Mouse (Mus musculus) spleen, postnatal 36 days (tissue): ENCODE results near the gene Kif22.

Experiments
- DNase-seq, 2 experiments: peaks; one replicate each; pipeline ENCODE4 v3.0.0; 2022; ENCODE audit warnings: low spot score in 2 of 2, mixed read lengths in 1 of 2

The Kif22 gene

DNA sequence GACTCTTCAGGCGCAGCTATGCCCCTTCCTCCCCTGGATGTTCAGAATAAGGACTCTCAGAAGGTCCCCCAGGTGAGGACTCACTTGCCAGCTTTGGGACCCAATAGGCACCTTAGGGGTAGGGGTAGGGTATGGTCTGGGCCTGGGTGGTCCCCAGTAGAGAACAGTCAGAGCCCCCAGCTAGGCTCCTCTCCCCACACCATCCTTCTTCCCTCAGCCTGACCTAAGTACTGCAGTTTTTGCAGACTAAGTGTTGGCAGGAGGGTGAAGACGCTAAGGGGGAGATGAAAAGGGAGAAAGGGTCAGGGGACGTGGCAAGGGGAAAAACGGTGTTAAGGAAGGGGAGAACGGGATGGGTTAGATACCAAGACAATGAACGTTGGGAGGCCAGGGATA, 24.3 kb downstream of the Kif22 start:
- DNase-seq: no peak

DNA sequence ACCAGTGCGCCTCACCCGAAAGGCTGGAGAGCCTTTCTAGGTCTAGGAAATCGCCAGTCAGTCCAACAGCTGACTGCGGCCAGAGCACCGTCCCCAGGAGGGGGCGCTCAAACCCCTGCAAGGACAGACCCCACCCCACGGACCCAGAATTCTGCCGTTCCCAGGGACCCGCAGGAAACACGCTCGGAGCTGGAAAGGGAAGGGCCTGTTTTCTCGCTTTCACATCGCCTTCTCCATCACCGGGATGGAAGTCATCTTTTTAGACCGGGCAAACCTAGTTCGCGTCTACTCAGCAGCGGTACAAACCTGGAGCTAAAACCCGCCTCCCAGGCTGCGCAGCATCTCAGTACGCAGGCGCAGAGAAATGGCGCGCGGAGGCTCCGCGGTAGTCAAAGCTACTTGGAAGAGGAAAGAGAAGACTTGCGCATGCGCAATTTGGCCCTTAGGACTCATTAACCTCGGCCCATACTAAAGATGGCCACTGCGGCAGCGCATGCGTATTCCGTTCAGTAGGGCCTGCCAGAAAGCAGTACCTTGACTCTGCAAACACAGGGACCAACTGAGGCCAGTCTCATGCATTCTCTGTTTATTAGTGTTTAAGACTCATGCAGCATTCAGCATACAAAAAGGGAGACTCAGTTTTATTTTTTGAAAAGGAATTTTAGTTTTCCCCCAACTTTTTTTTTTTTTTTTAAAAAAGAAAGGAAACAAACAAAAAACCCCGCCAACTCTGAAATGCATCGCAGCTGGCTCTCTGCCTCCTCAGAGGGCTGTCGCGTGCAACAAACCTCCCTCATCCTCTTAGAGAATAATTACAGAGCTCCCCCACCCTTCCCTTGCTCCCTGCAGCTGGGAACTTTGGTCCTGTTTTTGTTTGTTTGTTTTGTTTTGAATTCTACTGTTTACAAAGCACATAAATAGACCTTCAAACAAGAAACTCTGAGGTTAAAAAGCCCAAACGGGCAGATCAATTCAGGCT, 25.0 kb downstream of the Kif22 start, which contains the start of gene Pagr1a:
Pagr1a (minus strand) TSS at position 382 of the 979 bp plus-strand sequence.
- DNase-seq: peak; percentile 97 to 98

DNA sequence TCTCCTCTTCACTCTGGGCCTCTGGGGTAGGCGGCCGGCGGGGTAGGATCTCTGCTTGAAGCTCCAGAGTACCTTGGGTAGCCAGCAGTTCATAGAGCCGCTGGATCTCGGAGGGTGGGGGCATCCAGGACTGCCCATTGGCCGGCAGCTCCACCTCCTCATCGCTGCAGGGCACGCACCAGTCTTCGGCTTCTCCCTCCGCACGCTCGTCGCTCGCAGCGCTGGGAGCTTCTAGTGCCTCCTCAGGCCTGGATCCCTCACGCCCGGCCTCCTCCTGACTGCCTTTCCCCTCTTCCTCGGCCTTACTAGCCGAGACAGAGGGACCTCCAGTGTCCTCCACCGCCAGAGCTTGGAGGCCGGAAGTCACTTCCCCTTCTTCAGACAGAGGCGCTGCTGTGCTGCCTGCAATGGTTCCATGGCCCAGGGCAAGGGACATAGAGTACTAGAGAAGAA, 25.8 kb downstream of the Kif22 start:
- no peak for DNase-seq

DNA sequence TGATC, 26.0 kb downstream of the Kif22 start, which contains the start of gene Pagr1b:
Pagr1b (minus strand) TSS at position 4 of the 5 bp plus-strand sequence.
- no peak for DNase-seq

DNA sequence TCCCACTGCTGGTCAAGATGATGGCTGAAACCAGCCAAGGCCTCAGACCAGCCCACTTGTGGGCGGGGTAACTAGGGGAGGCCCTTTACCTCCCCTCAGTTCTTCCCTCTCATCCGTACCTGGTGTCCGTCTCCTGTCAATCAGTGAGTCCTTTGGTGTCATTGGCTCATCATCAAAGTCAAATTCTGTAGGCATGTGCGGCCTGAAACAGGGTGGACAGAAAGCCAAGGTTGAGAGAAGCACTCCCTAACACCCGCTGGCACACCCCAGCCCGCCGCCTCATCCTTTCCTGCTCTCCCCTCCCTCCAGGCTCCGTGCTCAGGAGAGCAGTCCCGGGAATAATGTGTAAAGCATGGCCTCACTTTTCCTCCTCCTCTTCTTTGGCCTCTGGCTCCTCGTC, 26.2 kb downstream of the Kif22 start:
- DNase-seq: peak; percentile 54 to 66

DNA sequence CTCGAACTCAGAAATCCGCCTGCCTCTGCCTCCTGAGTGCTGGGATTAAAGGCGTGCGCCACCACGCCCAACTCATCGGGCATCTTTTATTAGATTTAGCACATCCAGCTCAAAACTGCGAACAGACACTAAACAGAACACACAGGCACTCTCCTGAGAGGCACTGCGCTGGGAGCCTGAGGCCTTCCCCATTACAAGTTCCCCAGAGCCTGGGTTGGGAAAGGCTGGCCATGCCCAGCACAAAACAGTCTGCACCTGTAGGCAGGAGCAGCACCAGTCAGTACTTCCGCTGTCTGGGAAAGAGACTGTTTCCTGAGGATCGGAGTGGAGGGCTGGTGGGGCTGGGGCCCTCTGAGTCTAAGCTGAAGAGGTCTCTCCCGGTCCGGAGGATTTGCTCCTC, 27.3 kb downstream of the Kif22 start:
- DNase-seq: no peak

DNA sequence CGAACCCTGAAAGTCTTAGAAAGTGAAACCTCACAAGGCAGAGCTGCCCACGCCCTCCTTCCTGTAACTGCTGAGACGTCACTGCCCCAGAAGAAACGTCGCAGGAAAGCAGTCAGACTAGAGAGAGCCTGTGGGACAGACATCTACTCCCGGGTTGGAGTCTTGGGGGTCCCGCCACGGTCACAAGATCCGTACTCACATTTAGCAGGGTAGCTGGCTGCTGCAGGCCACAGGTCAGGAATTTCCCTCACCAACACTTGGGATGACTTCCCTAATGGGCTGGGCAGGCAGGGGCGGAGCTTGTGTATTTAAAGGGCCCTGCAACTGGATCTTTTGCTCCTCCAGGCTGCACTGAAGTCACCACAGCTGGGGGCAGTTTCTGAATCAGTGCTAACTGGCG, 28.0 kb downstream of the Kif22 start, which contains the start of gene Mvp:
Mvp (minus strand) TSS at position 302 of the 400 bp plus-strand sequence.
- peak; percentile 66 to 73 for DNase-seq

DNA sequence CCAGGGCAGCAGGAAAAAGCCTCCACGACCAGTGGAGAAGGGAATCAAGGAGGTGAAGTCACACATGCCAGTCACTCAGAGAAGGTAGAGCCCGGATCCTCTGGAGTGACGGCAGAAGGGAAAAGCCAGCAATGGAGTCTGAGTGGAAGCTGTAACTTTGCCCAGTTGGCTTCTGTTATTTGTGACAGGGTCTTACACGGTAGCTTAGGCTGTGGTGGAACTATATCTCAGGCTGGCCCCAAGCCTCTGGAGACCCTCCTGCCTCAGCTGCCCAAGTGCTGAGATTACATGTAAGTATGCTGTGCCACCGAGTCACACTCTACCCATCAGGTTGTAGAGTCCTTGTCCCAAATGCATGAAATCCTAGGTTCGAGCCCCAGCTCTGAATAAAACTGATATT, 28.9 kb downstream of the Kif22 start:
- no peak for DNase-seq

DNA sequence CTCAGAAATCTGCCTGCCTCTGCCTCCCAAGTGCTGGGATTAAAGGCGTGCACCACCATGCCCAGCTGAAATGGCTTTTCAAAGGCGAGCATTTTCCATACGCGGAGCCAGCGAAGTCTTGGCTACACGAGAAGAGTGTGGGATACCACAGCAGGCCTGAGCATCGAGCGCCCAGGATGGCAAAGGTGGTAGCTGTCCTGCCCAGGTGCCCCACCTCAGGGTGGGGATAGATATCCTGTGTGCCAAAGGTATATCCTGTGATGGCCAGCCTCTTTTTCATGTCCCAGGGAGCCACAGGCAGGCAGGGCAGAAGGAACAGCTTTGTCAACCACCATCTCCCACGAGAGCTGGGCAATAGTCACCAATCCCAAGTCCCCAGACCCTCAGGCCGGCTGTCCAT, 29.4 kb downstream of the Kif22 start:
- no peak for DNase-seq

DNA sequence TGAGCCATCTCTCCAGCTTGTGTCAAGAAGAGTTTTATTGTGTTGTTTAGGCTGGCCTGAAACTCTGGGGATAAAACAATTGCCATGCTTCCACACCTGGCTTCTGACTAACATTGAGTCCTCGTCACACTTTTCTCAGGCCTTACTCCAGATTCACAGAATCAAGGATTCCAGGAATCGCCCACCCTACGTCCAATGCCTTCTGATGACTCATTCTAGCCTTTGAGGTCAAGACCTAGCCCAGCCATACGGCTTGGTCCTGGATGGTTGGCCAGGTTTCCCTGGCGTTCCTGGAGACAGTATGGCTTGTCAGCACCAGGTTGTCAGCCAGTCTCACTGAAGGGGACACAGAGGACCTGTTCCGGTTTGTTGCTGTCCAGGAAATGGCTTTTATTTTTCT, 29.9 kb downstream of the Kif22 start:
- no peak for DNase-seq

DNA sequence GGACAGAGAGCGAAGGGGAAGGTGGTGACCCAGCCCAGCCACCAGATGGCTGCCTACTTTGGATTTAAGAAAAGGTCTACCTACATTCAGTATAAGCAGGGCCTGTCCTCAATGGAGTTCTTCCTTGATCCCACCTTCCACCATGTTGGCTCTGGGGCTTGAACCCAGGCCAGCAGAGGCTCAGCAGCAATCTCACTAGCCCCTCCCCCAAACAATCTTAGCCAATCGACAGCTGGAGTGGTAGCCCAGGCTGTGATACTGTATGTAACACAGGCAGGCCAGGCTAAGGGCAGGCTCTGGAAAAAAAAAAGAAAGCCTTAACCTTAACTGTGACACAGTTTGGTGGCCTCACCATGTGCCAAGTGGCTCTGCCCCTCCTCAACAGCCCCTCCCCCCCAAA, 30.6 kb downstream of the Kif22 start:
- no peak for DNase-seq

DNA sequence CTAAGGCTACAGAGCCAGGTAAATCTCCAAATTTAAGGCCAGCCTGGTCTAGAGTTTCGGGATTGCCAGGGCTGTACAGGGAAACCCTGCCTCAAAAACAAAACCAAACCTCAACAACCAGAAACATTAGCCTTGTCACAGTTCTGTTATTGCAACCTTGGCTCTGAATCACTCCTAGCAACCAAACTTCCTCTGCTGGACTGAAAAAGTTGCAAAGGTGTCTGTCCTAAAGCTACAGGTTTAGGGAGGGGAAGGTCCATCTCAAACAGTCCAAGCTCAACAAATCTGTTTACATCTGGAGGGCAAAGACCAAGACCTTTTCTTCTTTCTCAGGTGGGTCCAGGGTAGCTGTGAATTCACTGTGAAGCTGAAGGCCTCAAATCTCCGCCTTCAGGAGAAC, 31.2 kb downstream of the Kif22 start:
- DNase-seq: no peak

DNA sequence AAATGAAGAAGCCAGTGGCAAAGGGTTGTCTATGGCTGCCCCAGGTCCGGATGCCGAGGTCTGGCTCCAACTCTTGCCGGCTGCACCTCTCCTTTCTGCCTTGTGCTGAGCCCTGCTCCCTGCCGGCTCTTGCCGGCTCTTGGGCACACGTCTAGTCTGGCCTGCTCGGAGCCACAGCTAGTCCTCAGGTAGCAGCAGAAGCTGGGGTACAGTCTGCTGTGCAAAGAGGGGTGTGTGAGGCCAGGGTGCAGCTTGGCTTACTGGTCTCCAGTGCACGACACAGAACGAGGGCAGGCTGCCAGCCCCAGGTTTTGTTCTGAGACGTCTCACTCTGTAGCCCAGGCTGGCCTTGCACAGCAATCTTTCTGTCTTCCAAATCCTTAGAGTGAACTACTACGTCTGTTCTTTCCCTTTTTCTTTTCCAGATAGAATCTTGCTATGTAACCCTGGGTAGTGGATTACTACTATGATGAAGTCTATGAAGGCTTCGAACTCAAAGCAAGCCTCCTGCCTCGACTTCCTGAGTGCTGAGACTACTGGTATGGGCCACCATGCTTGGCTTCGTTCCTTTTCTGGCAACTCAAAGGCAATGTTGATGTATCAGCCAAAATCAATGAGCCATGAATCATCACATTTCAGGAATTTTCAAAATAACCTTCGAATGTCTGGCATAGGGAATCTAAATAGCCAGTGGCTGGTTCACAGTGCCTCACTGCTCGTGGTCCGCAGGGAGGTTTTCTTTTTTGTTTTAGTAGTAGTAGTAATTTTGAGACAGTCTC, 32.8 kb downstream of the Kif22 start:
- DNase-seq: no peak

DNA sequence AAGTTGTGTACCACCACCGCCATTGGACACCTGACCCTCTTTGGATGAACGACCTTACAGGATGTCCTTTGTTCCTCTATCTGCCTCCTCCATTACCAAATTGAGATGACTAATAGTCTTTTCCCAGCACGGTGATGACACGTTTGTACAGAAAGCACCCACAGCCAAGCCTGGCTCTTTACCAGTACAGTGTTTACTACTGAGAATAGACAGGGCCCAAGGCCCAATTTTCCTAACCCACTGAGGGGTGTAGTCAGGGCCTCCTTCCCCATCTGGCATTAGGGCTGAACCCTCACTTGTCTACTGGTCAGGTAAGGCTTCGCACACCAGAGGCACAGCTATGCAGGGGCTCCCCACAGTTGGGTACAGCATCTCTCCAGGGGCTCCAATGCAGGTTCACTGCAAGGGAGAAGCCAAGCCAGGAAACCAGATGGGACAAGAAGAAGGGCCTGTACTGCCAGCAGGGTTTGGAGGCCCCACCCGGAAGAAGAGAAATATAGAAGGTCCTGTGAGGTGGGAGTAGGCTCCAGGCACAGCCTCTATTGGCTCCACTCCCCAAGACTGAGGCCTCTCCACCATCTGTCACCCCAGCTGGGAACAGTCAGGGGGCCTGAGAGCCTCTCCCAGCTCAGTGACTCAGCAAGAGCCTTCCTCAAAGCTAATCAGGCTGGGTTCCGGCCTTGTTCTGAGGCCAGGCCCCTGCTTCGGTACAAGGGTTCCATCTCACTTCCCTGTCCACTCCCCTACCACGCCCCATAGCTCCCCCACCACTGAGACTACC, 33.8 kb downstream of the Kif22 start:
- DNase-seq: peak; percentile 68 to 71

DNA sequence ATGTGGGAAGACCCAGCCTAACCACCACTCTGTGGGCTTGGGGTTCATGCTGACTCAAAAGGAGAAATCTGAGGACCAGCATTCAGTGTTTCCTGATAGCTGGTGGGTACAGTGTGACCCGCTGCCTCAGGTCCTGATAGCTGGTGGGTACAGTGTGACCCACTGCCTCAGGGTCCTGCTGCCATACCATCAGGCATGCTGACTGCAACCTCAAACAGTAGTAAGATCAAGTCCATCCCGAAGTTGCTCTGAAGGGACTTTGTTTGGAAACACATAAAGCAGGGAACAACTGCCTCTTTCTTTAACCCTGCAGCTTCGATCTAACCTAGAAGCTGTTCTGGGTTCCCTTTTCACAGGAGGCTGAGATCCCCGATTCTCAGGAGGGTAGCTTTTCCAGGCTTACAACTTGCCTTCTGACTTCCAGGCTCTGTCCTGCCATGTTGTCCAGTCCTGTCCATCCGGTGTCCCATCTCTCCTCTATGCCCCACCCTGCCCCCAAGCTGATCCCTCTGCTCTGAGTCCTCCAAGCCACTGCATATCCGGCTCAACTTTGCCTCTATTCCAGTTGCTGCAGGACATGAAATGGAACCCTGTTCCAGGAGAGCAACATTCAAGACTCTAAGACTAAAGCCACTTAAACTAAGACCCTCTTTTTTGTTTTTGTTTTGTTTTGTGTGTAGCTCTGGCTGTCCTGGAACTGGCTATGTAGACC, 34.8 kb downstream of the Kif22 start:
- no peak for DNase-seq

DNA sequence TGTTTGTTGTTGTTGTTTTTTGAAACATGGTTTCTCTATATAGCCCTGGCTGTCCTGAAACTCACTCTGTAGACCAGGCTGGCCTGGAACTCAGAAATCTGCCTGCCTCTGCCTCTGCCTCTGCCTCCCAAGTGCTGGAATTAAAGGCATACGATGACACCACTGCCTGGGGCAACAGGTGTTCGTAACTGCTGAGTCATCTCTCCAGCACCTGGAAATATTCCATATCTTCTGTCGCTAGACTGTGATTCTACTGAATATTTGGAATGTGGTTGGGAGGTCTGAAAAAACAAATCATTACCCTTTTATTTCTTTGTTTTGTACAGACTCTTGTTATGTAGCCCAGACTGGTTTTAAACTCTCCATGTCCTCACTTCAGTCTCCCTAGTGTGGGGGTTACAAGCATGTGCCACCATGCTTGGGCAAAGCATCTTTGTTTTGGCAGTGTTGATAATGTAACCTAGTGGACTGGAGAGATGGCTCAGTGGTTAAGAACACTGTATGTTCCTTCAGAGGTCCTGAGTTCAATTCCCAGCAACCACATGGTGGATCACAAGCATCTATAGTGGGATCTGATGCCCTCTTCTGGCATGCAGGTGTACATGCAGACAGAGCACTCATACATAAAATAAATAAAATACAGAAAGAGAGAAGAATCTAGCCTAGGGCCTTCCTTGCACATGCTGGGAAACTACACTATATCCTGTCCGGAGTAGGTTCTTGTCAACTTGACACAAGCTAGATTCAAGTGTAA, 38.0 kb downstream of the Kif22 start:
- DNase-seq: no peak

DNA sequence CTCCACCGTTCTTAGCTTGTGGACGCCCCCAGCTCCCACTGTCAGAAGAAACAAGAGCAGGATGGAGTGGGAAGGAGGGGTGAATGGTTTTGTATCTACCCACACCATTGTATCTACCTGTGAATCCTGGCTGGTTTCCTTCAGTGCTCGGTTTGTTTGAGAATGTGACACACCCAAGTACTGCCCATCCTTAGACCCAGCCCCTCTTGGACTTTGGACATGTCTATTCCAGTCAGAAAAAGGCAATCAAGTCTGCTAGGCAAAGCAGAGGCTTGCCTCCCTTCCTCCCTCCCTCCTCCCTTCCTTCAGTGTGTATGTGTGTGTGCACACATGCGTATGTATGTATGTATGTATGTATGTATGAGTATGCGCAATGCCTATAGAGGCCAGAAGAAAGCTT, 38.7 kb downstream of the Kif22 start:
- no peak for DNase-seq

DNA sequence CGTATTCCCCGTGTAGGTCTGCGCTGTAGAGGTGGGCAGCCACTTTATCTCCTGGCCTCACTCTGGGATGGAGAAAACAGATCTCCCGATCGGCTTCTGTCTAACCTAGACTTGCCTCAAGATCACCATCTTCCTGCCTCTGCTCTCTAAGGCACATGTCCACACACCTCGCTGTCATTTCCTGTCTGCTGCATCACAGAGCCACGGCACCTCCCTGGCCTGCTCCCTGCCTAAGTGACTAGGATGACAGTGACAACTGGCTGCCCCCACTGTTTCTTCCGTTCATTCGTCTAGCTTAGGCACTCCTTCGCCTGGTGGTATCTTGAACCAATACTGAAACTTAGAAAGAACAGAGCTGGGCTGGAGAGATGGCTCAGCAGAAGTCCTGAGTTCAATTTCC, 42.7 kb downstream of the Kif22 start:
- DNase-seq: no peak

DNA sequence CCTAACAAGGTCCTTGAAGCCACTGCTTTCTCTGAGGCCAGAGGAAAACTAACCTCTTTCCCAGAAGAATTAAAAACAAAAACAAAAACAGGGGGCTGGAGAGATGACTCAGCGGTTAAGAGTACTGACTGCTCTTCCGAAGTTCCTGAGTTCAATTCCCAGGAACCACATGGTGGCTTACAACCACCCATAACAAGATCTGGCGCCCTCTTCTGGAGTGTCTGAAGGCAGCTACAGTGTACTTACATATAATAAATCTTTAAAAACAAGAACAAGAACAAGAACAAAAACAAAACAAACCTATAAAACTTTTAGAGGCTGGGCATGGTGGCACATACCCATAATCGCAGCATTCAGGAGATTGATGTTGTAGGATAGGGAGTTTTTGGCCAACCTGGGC, 45.8 kb downstream of the Kif22 start:
- DNase-seq: no peak

DNA sequence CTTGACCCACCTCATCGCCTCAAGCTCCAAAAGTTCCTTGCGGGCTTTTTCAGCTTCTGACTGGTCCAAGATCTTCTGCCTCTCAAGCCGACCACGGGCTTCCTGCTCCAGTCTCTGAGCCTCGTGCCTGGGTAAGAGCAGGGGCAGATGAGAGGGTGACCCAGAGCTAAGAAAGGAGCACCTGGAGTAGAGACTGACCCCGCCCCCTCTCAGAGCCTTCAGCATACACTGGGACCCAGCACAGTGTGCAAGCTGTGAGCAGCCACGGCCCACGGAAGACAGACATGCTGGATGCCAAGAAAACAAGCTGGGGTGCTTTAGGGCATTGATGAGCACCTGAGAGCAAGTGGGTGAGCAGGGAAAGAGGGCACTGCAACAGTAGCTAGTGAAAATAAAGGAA, 53.5 kb downstream of the Kif22 start:
- no peak for DNase-seq

DNA sequence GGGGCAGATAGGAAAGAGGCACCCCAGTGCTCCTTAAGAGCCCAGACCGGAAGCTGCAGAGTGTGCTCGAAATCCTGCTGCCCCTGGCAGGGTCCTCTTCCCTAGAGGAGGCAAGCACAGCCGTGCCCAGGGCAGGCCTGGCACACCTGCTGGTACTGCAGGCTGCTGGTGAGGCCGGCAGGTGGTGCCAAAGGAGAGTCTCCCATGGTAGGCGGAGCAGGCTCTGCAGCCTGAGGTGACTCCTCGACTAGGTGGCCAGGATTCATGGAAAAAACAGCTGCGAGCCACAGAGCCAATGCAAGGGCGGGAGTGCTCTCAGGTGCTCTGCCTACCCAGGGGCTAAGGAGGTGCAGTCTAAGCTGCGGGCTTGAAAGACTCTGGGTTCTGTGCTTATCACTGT, 56.0 kb downstream of the Kif22 start:
- no peak for DNase-seq
